Mouse (Mus musculus): Measurements from ENCODE around the gene Becn1. TPM values are rescaled to one million over a fixed set of nuclear protein-coding genes. Genes with fewer than 3 reads are reported as not detected.

The Becn1 gene
- polyA plus RNA-seq (2012; rRNA removed; ENCODE audit: low replicate concordance): 87.7 and 128 TPM in 2 replicates

DNA sequence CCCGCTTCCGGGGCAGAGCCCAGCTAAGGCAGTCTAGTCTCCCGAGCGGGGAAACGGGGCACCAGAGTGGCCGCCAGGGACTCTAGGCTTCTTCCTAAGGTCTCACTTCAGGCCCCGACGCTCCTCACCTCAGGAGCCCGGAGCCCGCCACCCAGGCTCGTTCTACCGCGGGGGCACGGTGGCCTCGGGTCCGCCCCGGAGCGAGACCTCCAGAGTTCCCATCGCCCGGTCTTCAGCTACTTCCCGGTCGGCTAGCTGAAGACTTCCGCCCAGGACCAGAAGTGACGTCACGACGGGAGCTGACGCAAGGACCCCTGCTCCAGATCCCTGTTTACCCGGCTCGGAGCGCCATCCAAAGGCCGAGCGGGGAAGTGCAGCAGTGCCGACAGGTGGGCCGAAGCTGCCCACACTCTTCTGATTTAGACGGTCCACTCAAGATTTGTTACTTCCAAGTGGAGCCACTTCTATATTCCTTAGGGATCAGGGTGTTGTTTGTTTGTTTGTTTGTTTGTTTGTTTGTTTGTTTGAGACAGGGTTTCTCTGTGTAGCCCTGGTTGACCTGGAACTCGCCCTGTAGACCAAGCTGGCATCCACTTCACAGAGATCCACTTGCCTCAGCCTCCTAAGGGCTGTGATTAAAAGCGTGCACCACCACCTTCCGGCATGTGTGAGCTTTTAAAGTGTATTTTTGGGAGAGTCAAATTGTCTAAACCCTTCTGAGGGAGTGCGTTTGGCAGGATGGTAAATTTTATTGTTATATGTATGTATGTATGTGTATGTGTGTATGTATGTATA, at the start of gene Becn1:
TSS of gene Becn1 (minus strand) at position 283 of the 795 bp plus-strand sequence.

DNA sequence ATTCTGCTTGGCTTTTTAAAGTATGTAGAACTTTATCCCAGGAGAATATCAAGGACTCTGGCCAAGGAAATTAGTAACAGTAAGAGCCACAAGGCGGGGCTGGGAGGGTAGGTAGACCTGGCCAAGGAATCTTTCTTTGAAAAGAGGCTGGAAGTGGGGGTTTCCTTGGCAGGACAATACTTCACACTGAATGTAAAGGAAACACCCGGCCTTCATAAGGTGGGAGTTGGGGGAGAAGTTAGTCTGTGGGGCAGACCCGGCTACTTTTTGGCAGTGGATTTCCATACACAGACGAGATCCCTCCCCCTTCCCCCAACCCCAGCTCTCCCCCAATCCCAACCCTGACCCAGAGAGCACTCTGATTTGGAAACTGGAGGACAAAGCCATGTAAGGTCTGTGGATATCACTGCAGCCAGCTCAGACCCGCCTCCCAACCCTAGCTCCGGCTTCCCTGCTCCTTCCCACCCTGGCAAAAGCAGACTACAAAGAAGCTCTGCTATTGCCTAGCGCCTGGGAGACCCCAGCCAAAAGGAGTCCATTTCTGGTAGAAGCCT, 28.4 kb upstream of the Becn1 start, which contains the start of gene Aoc3:
TSS of gene Aoc3 (plus strand) at position 235 of the 554 bp plus-strand sequence.

DNA sequence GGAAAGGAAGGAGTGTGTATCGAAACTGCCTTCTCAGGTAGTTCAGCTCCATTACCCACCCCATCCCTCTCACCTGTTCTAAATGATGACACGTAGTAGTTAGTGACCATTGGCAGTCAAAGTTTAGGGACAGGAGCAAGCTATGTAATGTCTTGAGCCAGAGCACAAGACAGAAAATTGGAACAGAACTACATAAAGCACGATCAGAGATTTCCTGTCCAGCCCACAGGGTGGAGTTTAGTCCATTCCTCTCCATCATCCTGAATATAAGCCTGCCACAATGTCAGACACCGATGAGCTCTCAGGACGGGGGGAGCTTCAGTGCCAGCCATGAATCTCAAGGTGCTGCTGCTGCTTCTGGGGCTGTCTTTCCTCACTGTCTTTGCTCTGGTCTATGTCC, 22.7 kb upstream of the Becn1 start, which contains the start of gene Aoc2:
TSS of gene Aoc2 (plus strand) at position 301 of the 400 bp plus-strand sequence.

DNA sequence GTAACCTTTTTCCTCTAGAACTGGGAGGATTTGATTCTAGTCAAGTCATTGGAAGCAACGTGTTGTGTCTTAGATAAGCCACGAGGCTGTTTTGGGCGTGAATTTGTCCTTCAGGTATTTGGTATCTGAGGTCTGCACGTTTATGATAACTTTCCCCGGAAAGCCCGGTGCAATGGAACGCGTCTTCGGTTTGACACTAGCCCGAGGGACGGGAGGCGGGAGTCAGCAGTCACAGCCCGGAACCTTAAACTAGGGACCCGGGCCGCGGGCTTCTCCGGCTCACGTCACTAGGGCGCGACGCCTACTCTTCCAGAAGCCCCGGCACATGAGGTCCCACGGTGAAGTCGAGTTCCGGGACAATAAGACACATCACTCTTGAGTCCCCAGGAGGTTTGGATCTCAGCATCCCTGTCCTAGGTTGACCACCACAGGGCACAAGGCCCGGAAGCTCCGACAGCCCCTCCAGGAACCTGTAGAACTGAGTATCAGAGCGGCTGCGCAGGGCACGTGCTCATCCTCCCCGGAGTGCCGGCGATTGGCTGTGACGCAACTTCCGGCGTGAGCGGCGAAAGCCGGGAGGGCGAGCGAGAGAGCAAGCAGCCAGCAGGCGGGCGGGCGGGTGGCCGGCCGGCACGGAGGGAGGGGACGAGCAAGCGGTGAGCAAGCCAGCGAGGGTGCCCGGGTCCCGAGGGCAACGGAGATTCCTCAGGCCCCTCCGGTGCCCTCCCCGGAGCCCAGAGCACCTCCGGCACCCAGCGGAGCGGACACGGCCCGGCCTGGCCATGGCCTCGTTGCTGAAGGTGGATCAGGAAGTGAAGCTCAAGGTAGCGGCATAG, 13.8 kb upstream of the Becn1 start, which contains the start of gene Psme3:
TSS of gene Psme3 (plus strand) at position 549 of the 836 bp plus-strand sequence.

DNA sequence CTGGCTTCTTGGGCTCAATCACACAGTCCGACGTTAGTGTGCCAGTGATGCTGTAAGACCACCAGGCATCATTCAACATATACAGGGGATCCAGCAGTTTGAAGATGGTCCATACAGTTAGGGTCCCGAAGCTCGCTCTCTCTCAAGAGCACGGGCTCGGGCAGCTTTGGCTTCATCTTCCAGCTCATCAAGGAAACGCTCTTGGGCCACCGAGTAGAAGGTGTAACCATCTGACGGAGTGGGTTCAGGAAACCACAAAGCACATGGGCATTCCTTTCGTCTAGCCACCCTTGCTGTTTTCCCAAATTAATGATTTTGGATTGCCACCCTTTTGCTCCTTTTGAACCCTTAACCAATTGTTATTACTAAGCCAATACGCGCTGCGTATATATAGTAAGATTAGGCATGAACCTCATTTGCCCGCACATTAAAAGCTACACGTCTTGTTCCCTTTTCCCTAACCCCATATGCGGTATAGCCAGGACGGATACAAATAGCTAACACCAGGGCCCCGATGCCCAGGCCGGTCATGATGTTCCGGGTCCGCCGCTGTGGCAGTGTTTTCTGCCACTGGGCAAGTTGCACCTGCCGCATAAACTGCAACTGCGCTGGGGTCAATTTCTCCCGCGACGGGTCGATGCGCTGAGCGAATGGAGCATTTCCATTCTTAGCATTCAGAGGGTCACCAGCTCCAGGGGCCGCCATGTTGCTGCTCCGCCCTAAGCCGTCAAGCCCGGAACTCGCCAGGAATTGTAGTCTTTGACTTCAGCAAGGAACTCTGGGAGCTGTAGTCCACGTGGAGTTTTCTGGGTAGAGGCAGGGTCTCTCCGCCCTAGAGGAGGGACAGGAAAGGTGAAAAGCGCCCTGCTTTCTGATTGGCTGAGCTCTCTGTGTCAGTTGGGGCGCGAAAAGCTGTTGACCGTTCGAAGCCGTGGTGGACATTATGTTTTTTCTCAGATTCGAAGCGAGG, 23.6 kb downstream of the Becn1 start, which contains the start of the genes Cntd1 and Coa3:
TSS of gene Cntd1 (plus strand) at position 790 of the 970 bp plus-strand sequence.
TSS of gene Coa3 (minus strand) at position 892 of the 970 bp plus-strand sequence.

DNA sequence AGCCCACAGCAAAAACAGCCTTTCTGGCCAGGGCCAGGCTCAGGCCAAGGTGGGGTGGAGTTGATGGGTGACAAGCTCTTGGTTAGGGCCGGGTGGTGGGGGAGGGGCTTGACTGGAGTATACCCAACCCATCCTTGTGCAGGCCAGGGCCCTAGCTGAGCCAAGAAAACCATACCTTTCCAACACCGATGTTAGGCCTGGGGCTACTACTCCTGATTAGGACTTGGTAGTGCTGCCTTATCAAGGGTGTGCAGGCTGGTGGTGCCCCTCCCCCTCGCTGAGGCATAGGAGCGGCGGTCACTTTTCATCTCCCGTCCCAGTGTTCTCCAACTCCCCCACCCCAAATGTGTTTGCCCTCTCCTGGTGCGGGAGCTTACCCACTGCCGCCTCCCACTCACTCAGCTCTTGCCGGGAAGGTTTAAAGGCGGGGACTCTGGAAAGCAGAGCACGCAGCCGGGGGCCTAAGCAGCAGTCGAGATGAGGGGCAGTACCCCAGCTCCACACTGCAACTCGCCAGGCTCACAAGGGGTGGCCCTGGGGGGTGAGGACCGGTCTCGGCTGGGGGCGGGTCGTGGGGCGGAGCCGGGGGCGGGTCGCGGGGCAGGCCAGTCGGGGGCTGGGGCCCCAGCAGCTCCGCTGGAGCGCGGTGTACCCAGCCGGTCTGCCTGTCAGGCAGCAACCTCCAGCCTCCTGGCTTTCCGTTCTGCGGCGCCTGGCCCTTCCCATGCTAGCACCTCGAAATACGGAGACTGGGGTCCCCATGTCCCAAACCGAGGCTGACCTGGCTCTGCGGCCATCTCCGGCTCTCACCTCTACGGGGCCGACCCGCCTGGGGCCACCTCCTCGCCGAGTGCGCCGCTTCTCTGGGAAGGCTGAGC, 41.9 kb downstream of the Becn1 start, which contains the start of gene Wnk4:
TSS of gene Wnk4 (plus strand) at position 620 of the 878 bp plus-strand sequence.

DNA sequence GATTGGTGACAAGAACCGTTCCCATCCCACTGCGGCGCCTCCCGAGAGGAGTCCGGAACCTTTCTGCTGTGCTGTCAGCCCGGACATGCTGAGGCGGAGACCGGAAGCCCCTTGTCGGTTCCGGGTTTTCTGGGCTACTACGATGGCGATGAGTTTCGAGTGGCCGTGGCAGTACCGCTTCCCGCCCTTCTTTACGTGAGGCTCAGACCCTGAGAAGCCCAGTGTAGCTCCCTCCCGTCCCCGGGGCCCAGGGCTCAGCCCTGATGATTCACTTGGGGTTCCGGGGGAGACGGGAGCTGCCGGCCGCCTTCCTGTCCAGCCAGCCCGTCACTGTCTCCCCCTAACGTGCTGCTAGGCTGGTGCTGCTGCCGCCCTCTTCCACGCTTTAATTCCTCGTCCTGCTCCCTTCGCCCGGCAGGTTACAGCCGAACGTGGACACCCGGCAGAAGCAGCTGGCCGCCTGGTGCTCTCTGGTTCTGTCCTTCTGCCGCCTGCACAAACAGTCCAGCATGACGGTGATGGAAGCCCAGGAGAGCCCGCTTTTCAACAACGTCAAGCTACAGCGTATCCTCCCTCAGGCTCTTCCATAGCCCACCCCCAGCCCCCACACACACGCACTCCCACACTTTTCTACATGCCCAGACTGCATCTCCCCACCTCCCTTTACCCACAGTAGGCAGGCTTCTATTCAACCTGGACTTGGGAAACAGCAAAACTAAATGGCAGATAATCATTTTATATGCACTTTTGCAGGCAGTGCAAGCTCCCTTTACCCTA, 48.3 kb downstream of the Becn1 start, which contains the start of gene Vps25:
TSS of gene Vps25 (plus strand) at position 95 of the 777 bp plus-strand sequence.

DNA sequence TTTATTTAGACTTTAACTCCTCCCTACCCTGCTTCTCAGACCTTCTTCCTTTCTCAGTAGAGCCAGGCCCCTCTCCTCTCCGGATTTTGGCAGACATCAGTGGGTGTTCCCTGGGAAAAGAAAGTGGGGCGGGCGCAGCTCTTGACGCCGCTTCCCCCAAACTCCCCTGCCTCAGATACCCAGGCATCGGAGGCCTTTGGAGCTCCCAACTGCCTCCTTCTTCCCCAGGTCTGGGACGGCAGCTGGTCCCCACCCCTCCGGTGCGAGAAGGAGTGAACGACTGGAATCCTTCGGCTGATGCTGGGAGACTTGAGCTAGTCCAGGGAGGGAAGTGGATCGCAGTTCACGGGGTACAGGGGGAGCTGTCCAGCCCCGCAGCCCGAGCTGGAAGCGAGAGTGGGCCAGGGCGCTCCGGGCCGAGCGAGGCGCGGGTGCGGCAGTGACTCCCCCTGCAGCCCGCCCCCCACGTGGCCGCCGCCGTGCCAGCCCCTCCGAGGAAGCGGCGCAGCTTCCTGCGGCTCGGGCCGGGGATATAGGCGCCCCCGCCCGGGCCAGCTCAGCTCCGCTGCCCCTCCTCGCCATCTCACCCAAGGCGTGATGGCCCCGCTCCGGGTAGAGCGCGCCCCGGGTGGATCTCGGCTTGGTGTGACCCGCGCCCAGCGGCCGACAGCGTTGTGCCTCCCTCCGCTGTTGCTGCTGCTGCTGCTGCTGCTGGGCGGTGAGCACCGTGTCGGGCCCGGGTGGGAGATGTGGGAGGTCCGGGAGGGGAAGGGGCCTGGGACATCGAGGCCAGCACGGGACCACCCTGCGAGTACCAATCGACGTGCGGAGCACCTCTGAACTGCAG, 56.0 kb downstream of the Becn1 start, which contains the start of gene Ramp2:
TSS of gene Ramp2 (plus strand) at position 174 of the 847 bp plus-strand sequence.

Other genes starting within 250 kb of the Becn1 start
- gene Naglu, start 232.3 kb downstream of the Becn1 start, polyA plus RNA-seq (2012; rRNA removed; ENCODE audit: low replicate concordance): 18.0 and 24.9 TPM in 2 replicates
- gene Hsd17b1, start 223.9 kb downstream of the Becn1 start, polyA plus RNA-seq (2012; rRNA removed; ENCODE audit: low replicate concordance): 0.22 TPM in 1 of 2 replicates, not detected in the other
- 52.0 and 53.1 TPM in 2 replicates for gene Coasy, start 219.7 kb downstream of the Becn1 start, polyA plus RNA-seq (2012; rRNA removed; ENCODE audit: low replicate concordance)
- gene Mlx, start 215.0 kb downstream of the Becn1 start, polyA plus RNA-seq (2012; rRNA removed; ENCODE audit: low replicate concordance): 55.4 and 114 TPM in 2 replicates
- gene Psmc3ip, start 206.8 kb downstream of the Becn1 start, polyA plus RNA-seq (2012; rRNA removed; ENCODE audit: low replicate concordance): 0.21 and 0.25 TPM in 2 replicates
- 34.1 and 45.4 TPM in 2 replicates for gene Retreg3, start 182.4 kb downstream of the Becn1 start, polyA plus RNA-seq (2012; rRNA removed; ENCODE audit: low replicate concordance)
- 12.9 and 14.6 TPM in 2 replicates for gene Tubg1, start 182.3 kb downstream of the Becn1 start, polyA plus RNA-seq (2012; rRNA removed; ENCODE audit: low replicate concordance)
- 1.4 and 1.8 TPM in 2 replicates for gene Tubg2, start 146.4 kb downstream of the Becn1 start, polyA plus RNA-seq (2012; rRNA removed; ENCODE audit: low replicate concordance)
- 2.5 and 3.7 TPM in 2 replicates for gene Cntnap1, start 131.8 kb downstream of the Becn1 start, polyA plus RNA-seq (2012; rRNA removed; ENCODE audit: low replicate concordance)
- 49.1 and 101 TPM in 2 replicates for gene Plekhh3, start 130.9 kb downstream of the Becn1 start, polyA plus RNA-seq (2012; rRNA removed; ENCODE audit: low replicate concordance)
- gene Ccr10, start 126.8 kb downstream of the Becn1 start, polyA plus RNA-seq (2012; rRNA removed; ENCODE audit: low replicate concordance): 17.2 and 32.6 TPM in 2 replicates
- gene Ezh1, start 75.8 kb downstream of the Becn1 start, polyA plus RNA-seq (2012; rRNA removed; ENCODE audit: low replicate concordance): 16.0 and 18.3 TPM in 2 replicates
- gene Ramp2, start 56.3 kb downstream of the Becn1 start, polyA plus RNA-seq (2012; rRNA removed; ENCODE audit: low replicate concordance): 30.1 and 31.9 TPM in 2 replicates
- gene Vps25, start 48.6 kb downstream of the Becn1 start, polyA plus RNA-seq (2012; rRNA removed; ENCODE audit: low replicate concordance): 87.6 and 146 TPM in 2 replicates
- 5.5 and 6.8 TPM in 2 replicates for gene Wnk4, start 41.7 kb downstream of the Becn1 start, polyA plus RNA-seq (2012; rRNA removed; ENCODE audit: low replicate concordance)
- 0.22 and 0.28 TPM in 2 replicates for gene Cntd1, start 23.3 kb downstream of the Becn1 start, polyA plus RNA-seq (2012; rRNA removed; ENCODE audit: low replicate concordance)
- 579 and 638 TPM in 2 replicates for gene Coa3, start 23.2 kb downstream of the Becn1 start, polyA plus RNA-seq (2012; rRNA removed; ENCODE audit: low replicate concordance)
- gene Psme3, start 13.9 kb upstream of the Becn1 start, polyA plus RNA-seq (2012; rRNA removed; ENCODE audit: low replicate concordance): 22.3 and 29.3 TPM in 2 replicates
- gene Aoc2, start 22.8 kb upstream of the Becn1 start, polyA plus RNA-seq (2012; rRNA removed; ENCODE audit: low replicate concordance): 5.0 TPM in 2 replicates
- gene Aoc3, start 28.3 kb upstream of the Becn1 start, polyA plus RNA-seq (2012; rRNA removed; ENCODE audit: low replicate concordance): 5.4 and 11.8 TPM in 2 replicates
- 9.9 and 11.1 TPM in 2 replicates for gene G6pc, start 65.3 kb upstream of the Becn1 start, polyA plus RNA-seq (2012; rRNA removed; ENCODE audit: low replicate concordance)
- gene Aarsd1, start 115.3 kb upstream of the Becn1 start, polyA plus RNA-seq (2012; rRNA removed; ENCODE audit: low replicate concordance): 13.6 TPM in 2 replicates
- 0.11 TPM in 1 of 2 replicates, not detected in the other for gene Gm27029, start 122.5 kb upstream of the Becn1 start, polyA plus RNA-seq (2012; rRNA removed; ENCODE audit: low replicate concordance)
- gene Rundc1, start 122.8 kb upstream of the Becn1 start, polyA plus RNA-seq (2012; rRNA removed; ENCODE audit: low replicate concordance): 18.1 and 22.8 TPM in 2 replicates
- gene Ptges3l, start 123.0 kb upstream of the Becn1 start, polyA plus RNA-seq (2012; rRNA removed; ENCODE audit: low replicate concordance): 0.34 and 2.0 TPM in 2 replicates
- gene Rpl27, start 140.0 kb upstream of the Becn1 start, polyA plus RNA-seq (2012; rRNA removed; ENCODE audit: low replicate concordance): 134 and 144 TPM in 2 replicates
- 61.7 and 136 TPM in 2 replicates for gene Ifi35, start 146.1 kb upstream of the Becn1 start, polyA plus RNA-seq (2012; rRNA removed; ENCODE audit: low replicate concordance)
- gene Rnd2, start 162.7 kb upstream of the Becn1 start, polyA plus RNA-seq (2012; rRNA removed; ENCODE audit: low replicate concordance): 23.1 and 34.7 TPM in 2 replicates
- gene Vat1, start 163.9 kb upstream of the Becn1 start, polyA plus RNA-seq (2012; rRNA removed; ENCODE audit: low replicate concordance): 170 and 324 TPM in 2 replicates
- 0.20 and 0.68 TPM in 2 replicates for gene Brca1, start 249.7 kb upstream of the Becn1 start, polyA plus RNA-seq (2012; rRNA removed; ENCODE audit: low replicate concordance)
- 74.9 and 83.4 TPM in 2 replicates for gene Nbr1, start 249.9 kb upstream of the Becn1 start, polyA plus RNA-seq (2012; rRNA removed; ENCODE audit: low replicate concordance)